Mouse (Mus musculus) left cerebral cortex, adult 6 months (tissue): ENCODE data around the gene Echdc1. TPM values are rescaled to one million over a fixed set of nuclear protein-coding genes. Genes with fewer than 3 reads are reported as not detected.

Experiments
- long read RNA-seq, 2 experiments: library from polyadenylated mRNA; unstranded; transcript quantifications; one replicate each; pipeline ENCODE4 v2.0.0; 2019 to 2020
- polyA plus RNA-seq: library from polyadenylated mRNA; unstranded; fragments of <200 nt; fragmentation: Nextera tagmentation; gene quantifications from 2 replicates; pipeline ENCODE4 v1.2.3, GENCODE M21; 2021

Gene Echdc1
- 22.9 and 27.2 TPM in 2 replicates for polyA plus RNA-seq
- long read RNA-seq, experiment 1, transcript Echdc1-204 (6 exons, 581 nt), result minor isoform, 12 of 223 reads
- long read RNA-seq, experiment 1, transcript Echdc1-201 (6 exons, 3,856 nt), result major isoform, 122 of 223 reads
- long read RNA-seq, experiment 1, transcript Echdc1-202 (6 exons, 1,845 nt), result minor isoform, 70 of 223 reads
- long read RNA-seq, experiment 1, partial matches to known transcripts, result 4 of 223 reads
- long read RNA-seq, experiment 1, other reads (novel, unspliced or antisense), result 15 of 223 reads
- long read RNA-seq, experiment 2, transcript Echdc1-202 (6 exons, 1,845 nt), result minor isoform, 14 of 63 reads
- long read RNA-seq, experiment 2, transcript Echdc1-201 (6 exons, 3,856 nt), result major isoform, 30 of 63 reads
- long read RNA-seq, experiment 2, partial matches to known transcripts, result 3 of 63 reads
- long read RNA-seq, experiment 2, other reads (novel, unspliced or antisense), result 14 of 63 reads

DNA sequence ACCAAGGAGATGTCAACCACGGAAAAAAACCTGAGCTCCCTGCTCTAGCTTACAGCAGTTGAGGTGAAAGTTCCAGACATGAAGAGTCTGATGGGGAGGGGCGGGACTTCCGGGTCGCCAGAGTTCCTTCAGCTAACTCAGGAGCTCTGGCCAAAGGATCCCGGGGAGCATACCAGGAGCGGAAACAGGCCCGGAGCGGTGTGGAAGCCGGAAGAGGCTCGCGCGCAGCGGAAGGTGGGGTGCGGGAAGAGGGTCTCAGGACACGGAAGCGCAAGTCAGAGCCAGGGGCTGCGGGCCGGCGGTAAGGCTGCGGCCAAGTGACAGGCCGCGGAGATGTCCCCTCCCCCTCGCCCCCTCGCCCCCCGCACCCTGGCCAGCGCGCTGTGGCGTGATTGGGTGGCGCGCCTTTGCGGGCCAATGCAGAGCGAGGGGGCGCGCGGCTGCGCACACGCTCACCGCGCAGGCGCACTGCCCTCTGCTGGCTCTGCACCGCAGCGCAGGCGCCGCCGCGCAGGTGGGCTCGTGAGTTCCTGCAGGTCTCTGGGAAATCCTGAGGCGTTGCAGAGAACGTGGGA is at the start of gene Echdc1:
Echdc1 (plus strand) TSS at position 103 of the 575 bp plus-strand sequence.

DNA sequence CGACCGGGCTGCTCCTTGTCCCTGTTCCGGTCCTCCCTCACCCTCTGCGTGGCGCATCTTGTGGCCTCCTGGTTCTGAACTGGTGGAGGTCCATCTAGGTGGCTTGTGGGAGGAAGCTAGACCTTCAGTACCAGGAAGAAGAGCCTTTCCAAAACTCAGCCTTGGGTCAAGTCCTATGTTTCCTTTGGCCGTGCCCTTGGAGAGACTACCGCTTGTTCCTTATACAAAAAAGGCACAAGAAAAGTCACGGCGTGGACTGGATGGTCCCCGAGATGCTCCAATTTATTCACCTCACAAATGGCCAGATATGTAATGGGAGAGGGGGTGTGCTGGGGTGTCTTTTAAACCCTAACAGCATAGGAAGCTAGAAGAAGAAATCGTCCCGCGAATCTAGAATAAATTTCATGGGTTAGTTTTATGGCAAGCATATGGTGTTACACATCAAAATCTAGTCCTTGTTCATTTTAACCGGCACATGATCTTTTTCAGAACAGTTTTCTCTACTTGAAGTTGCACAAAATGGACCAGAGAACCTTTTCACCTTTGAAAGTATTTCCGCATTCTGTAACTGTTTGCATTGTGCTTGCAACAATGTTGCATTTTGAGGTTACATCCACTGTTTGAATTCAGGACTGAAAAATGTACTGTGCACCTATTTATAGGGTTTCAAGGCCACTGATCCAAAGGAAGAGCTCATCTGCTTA is 49.4 kb downstream of the Echdc1 start, which contains the start of gene Rnf146:
Rnf146 (minus strand) TSS at position 246 of the 704 bp plus-strand sequence.

Other genes with a start within 250 kb of the Echdc1 start
- gene Soga3, start 169.3 kb upstream of the Echdc1 start, polyA plus RNA-seq, result 96.2 and 123 TPM in 2 replicates
- gene Gm49353, start 114.2 kb upstream of the Echdc1 start, polyA plus RNA-seq, result 2.5 and 4.6 TPM in 2 replicates
- gene 9330159F19Rik, start 101.6 kb upstream of the Echdc1 start, polyA plus RNA-seq, result 8.2 and 15.1 TPM in 2 replicates
- 20.9 and 74.1 TPM in 2 replicates for gene Rnf146, start 49.3 kb downstream of the Echdc1 start, polyA plus RNA-seq
- 6.7 and 7.8 TPM in 2 replicates for gene Rspo3, start 222.7 kb downstream of the Echdc1 start, polyA plus RNA-seq